Mouse (Mus musculus): ENCODE results near the gene Nsl1. TPM values are rescaled to one million over a fixed set of nuclear protein-coding genes. Genes with fewer than 3 reads are reported as not detected.

The Nsl1 gene
- polyA plus RNA-seq, 2 experiments: 11.6 to 17.2 TPM

DNA sequence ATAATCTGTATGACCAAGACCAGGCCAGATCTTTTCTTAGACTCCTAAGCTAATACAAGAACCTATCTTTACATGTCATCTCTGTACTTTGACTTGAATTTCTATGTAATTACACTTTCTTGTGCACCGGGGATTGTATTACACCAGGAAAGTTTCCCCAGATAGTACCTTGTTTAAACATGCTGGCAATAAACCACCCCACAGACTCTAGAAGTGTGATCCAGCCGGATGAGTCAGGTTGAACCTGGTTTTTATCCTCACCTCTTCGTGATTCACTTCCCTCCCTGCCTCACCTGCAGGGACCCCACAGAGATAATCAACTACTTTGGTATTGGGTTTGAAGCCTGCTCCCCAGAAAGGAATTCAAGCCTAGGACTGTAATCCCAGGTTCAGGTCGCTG is 72.6 kb downstream of the Nsl1 start:
- H3K4me1 ChIP-seq (ENCODE audit: control insufficient read depth, insufficient read depth, low read length): no peaks in the 10 kb centered on the region
- H3K4me3 ChIP-seq (replicated peaks; ENCODE audit: low read length): no peak overlapping the region
- ATAC-seq (ENCODE audit: low FRiP score, low read depth) (no peak), DNase-seq (ENCODE audit: low spot score) (peak; percentile 37)
- no peak overlapping the region for H3K9ac ChIP-seq (ENCODE audit: low read depth, low read length, severe bottlenecking)
- no peaks in the 10 kb centered on the region for H3K9me3 ChIP-seq (ENCODE audit: control insufficient read depth, low read length)
- H3K27me3 ChIP-seq (ENCODE audit: control insufficient read depth, insufficient read depth, low read length): no peaks in the 10 kb centered on the region
- H3K36me3 ChIP-seq (ENCODE audit: control insufficient read depth, insufficient read depth, low read length): no peaks in the 10 kb centered on the region
- no peak overlapping the region for H3K27ac ChIP-seq (replicated peaks; ENCODE audit: low read depth, low read length)
- 49% methylated on average over 4 of the region's 4 CpGs for WGBS
- no peak for TF ChIP-seq POLR2A (IDR thresholded peaks at IDR 0.05; ENCODE audit: borderline replicate concordance, extremely low read depth, insufficient read depth, insufficient read length)
- H3K4me2 ChIP-seq (replicated peaks; ENCODE audit: low read depth, low read length, severe bottlenecking): no peak overlapping the region

Other genes starting within 250 kb of the Nsl1 start
- 14.7 and 16.6 TPM in 2 replicates for gene Rps6kc1, start 151.2 kb upstream of the Nsl1 start, polyA plus RNA-seq (2012; rRNA removed)
- gene Rps6kc1, start 151.2 kb upstream of the Nsl1 start, polyA plus RNA-seq (2014; fragmentation: Nextera tagmentation; extraction: Ambion mirVana): 17.4 and 19.4 TPM in 2 replicates
- gene Angel2, start 137.9 kb upstream of the Nsl1 start, polyA plus RNA-seq (2012; rRNA removed): 47.2 and 48.8 TPM in 2 replicates
- gene Angel2, start 137.9 kb upstream of the Nsl1 start, polyA plus RNA-seq (2014; fragmentation: Nextera tagmentation; extraction: Ambion mirVana): 44.9 and 47.6 TPM in 2 replicates
- 39.7 and 40.1 TPM in 2 replicates for gene Vash2, start 83.7 kb upstream of the Nsl1 start, polyA plus RNA-seq (2012; rRNA removed)
- gene Vash2, start 83.7 kb upstream of the Nsl1 start, polyA plus RNA-seq (2014; fragmentation: Nextera tagmentation; extraction: Ambion mirVana): 64.7 and 66.9 TPM in 2 replicates
- 15.0 and 18.3 TPM in 2 replicates for gene Flvcr1, start 36.9 kb upstream of the Nsl1 start, polyA plus RNA-seq (2012; rRNA removed)
- gene Flvcr1, start 36.9 kb upstream of the Nsl1 start, polyA plus RNA-seq (2014; fragmentation: Nextera tagmentation; extraction: Ambion mirVana): 7.6 and 7.8 TPM in 2 replicates
- not detected in 2 replicates for gene Spata45, start 26.4 kb upstream of the Nsl1 start, polyA plus RNA-seq (2012; rRNA removed)
- gene Spata45, start 26.4 kb upstream of the Nsl1 start, polyA plus RNA-seq (2014; fragmentation: Nextera tagmentation; extraction: Ambion mirVana): not detected in 2 replicates
- gene Tatdn3, start 80 bp upstream of the Nsl1 start, polyA plus RNA-seq (2012; rRNA removed): 25.9 and 27.8 TPM in 2 replicates
- 15.7 and 17.2 TPM in 2 replicates for gene Tatdn3, start 80 bp upstream of the Nsl1 start, polyA plus RNA-seq (2014; fragmentation: Nextera tagmentation; extraction: Ambion mirVana)
- 16.1 and 16.5 TPM in 2 replicates for gene Batf3, start 34.8 kb downstream of the Nsl1 start, polyA plus RNA-seq (2012; rRNA removed)
- gene Batf3, start 34.8 kb downstream of the Nsl1 start, polyA plus RNA-seq (2014; fragmentation: Nextera tagmentation; extraction: Ambion mirVana): 11.2 and 14.9 TPM in 2 replicates
- not detected in 2 replicates for gene Fam71a, start 101.8 kb downstream of the Nsl1 start, polyA plus RNA-seq (2012; rRNA removed)
- gene Fam71a, start 101.8 kb downstream of the Nsl1 start, polyA plus RNA-seq (2014; fragmentation: Nextera tagmentation; extraction: Ambion mirVana): not detected in 2 replicates
- 4.4 and 5.0 TPM in 2 replicates for gene Atf3, start 155.0 kb downstream of the Nsl1 start, polyA plus RNA-seq (2012; rRNA removed)
- gene Atf3, start 155.0 kb downstream of the Nsl1 start, polyA plus RNA-seq (2014; fragmentation: Nextera tagmentation; extraction: Ambion mirVana): 5.6 and 5.9 TPM in 2 replicates

Data from limb, embryonic 14.5 days (tissue).